Mouse (Mus musculus) neural tube, embryonic 13.5 days (tissue): Measurements from ENCODE around the gene Gm14085. TPM values are rescaled to one million over a fixed set of nuclear protein-coding genes. Genes with fewer than 3 reads are reported as not detected.
"Not testable (repeated sequence)": the region's sequence is repeated elsewhere in the genome, so short reads cannot be mapped to it uniquely, and the experiment has no call there.

Experiments used
- ATAC-seq: fragments of 200-750 bp; cut with Nextera tagmentation; 2 replicates; pipeline ENCODE4 v1.8.0; 2017; ENCODE audit warnings: low read depth, mild to moderate bottlenecking, moderate TSS enrichment, moderate library complexity
- H3K27ac ChIP-seq: fragments of 300-500 bp; sonication (generic); replicated peaks from 2 replicates; pipeline ENCODE4 v1.5.1; 2015; ENCODE audit warnings: moderate library complexity, mild to moderate bottlenecking, inconsistent platforms
- H3K27me3 ChIP-seq: fragments of 300-500 bp; sonication (generic); 2 replicates; pipeline ENCODE4 v1.6.1; 2015; ENCODE audit warnings: mild to moderate bottlenecking, inconsistent platforms
- H3K36me3 ChIP-seq: fragments of 300-500 bp; sonication (generic); 2 replicates; pipeline ENCODE4 v1.6.1; 2015; ENCODE audit warnings: mild to moderate bottlenecking, inconsistent platforms
- H3K4me1 ChIP-seq: fragments of 300-500 bp; sonication (generic); replicated peaks from 2 replicates; pipeline ENCODE4 v1.6.1; 2015; ENCODE audit warnings: inconsistent platforms
- H3K4me2 ChIP-seq: fragments of 300-500 bp; sonication (generic); 2 replicates; pipeline ENCODE4 v1.6.1; 2015; ENCODE audit warnings: inconsistent platforms, mild to moderate bottlenecking, moderate library complexity
- H3K4me3 ChIP-seq: fragments of 300-500 bp; sonication (generic); 2 replicates; pipeline ENCODE4 v1.5.1; 2015; ENCODE audit warnings: mild to moderate bottlenecking, inconsistent platforms
- H3K9ac ChIP-seq: fragments of 300-500 bp; sonication (generic); 2 replicates; pipeline ENCODE4 v1.6.1; 2015; ENCODE audit warnings: moderate library complexity, mild to moderate bottlenecking, inconsistent platforms
- H3K9me3 ChIP-seq: fragments of 300-500 bp; sonication (generic); 2 replicates; pipeline ENCODE4 v1.6.1; 2016; ENCODE audit warnings: inconsistent platforms
- WGBS: fragments of 180-500 bp; shearing (Covaris S2); methylation state at CpG from one replicate; pipeline ENCODE4 v1.1.7; 2015; 5-methylcytosine and 5-hydroxymethylcytosine counted together
- polyA plus RNA-seq: library from polyadenylated mRNA; unstranded; fragments of >200 nt; fragmentation: Nextera tagmentation; extraction: Ambion mirVana; gene quantifications from 2 replicates; pipeline ENCODE4 v1.2.1, GENCODE M21; 2015

The Gm14085 gene
- polyA plus RNA-seq, 1 experiment from 2014 or later: not detected

- ATAC-seq, H3K4me1 ChIP-seq, H3K27ac ChIP-seq, H3K9ac ChIP-seq, H3K4me3 ChIP-seq, H3K9me3 ChIP-seq, H3K4me2 ChIP-seq, H3K27me3 ChIP-seq, H3K36me3 ChIP-seq: not testable (repeated sequence)
These were observed 1.4 kb downstream of the Gm14085 start for GRCm38 (mm10) chr2:122486122-122486521.

GRCm38 (mm10) chr2:122486674-122487073, 1.9 kb downstream of the Gm14085 start:
- no peak overlapping the region for H3K27ac ChIP-seq
- no peaks in the 10 kb centered on the region for H3K9me3 ChIP-seq
- no peak overlapping the region for H3K4me2 ChIP-seq
- WGBS: 90% methylated on average over 2 of the region's 2 CpGs
- H3K4me3 ChIP-seq: no peak overlapping the region
- no peaks in the 10 kb centered on the region for H3K27me3 ChIP-seq
- H3K4me1 ChIP-seq: no peaks in the 10 kb centered on the region
- no peaks in the 10 kb centered on the region for H3K36me3 ChIP-seq
- H3K9ac ChIP-seq: no peak overlapping the region
- ATAC-seq: no peak

- WGBS: 100% methylated on average over 1 of the region's 1 CpGs
- H3K4me3 ChIP-seq, H3K27me3 ChIP-seq, H3K9ac ChIP-seq, H3K36me3 ChIP-seq, H3K9me3 ChIP-seq, H3K4me1 ChIP-seq, ATAC-seq, H3K4me2 ChIP-seq, H3K27ac ChIP-seq: not testable (repeated sequence)
These were observed 45.0 kb downstream of the Gm14085 start for GRCm38 (mm10) chr2:122529696-122530095.

GRCm38 (mm10) chr2:122531290-122531689, 46.5 kb downstream of the Gm14085 start:
- no peak overlapping the region for H3K9ac ChIP-seq
- no peaks in the 10 kb centered on the region for H3K27me3 ChIP-seq
- no peak overlapping the region for H3K4me2 ChIP-seq
- 0 out of 2 replicates have a peak overlapping the region, but pooled peaks have one; percentile 33 for H3K27ac ChIP-seq
- 70% methylated on average over 7 of the region's 7 CpGs for WGBS
- H3K36me3 ChIP-seq: no peaks in the 10 kb centered on the region
- H3K4me1 ChIP-seq: 0 out of 2 replicates have a peak, but pooled peaks cover 3% of the 10 kb centered on the region
- peak; percentile 59 for ATAC-seq
- no peaks in the 10 kb centered on the region for H3K9me3 ChIP-seq
- no peak overlapping the region for H3K4me3 ChIP-seq

GRCm38 (mm10) chr2:122531726-122532125, 47.0 kb downstream of the Gm14085 start:
- 0 out of 2 replicates have a peak, but pooled peaks cover 3% of the 10 kb centered on the region for H3K4me1 ChIP-seq
- no peaks in the 10 kb centered on the region for H3K9me3 ChIP-seq
- H3K9ac ChIP-seq: no peak overlapping the region
- H3K4me3 ChIP-seq: no peak overlapping the region
- H3K36me3 ChIP-seq: no peaks in the 10 kb centered on the region
- 64% methylated on average over 2 of the region's 2 CpGs for WGBS
- ATAC-seq: no peak
- no peaks in the 10 kb centered on the region for H3K27me3 ChIP-seq
- H3K27ac ChIP-seq: no peak overlapping the region
- no peak overlapping the region for H3K4me2 ChIP-seq

- H3K27me3 ChIP-seq: no peaks in the 10 kb centered on the region
- H3K4me3 ChIP-seq: no peak overlapping the region
- no peak overlapping the region for H3K4me2 ChIP-seq
- H3K9me3 ChIP-seq: no peaks in the 10 kb centered on the region
- 0 out of 2 replicates have a peak, but pooled peaks cover 3% of the 10 kb centered on the region for H3K4me1 ChIP-seq
- 0 out of 2 replicates have a peak overlapping the region, but pooled peaks have one; percentile 18 for H3K27ac ChIP-seq
- no peaks in the 10 kb centered on the region for H3K36me3 ChIP-seq
- 67% methylated on average over 2 of the region's 2 CpGs for whole genome bisulfite sequencing
- no peak overlapping the region for H3K9ac ChIP-seq
- 0 out of 2 replicates have a peak, but pooled peaks have one; percentile 40 for ATAC-seq
These were observed 47.5 kb downstream of the Gm14085 start for GRCm38 (mm10) chr2:122532136-122532801.

- Histone ChIP-seq H3K9me3 (no peaks in the 10 kb centered on the region), H3K4me3 (no peak overlapping the region), H3K9ac (no peak overlapping the region), H3K4me1 (0 out of 2 replicates have a peak, but pooled peaks cover 3% of the 10 kb centered on the region), H3K36me3 (no peaks in the 10 kb centered on the region), H3K27me3 (no peaks in the 10 kb centered on the region), H3K27ac (0 out of 2 replicates have a peak overlapping the region, but pooled peaks have one; percentile 18), H3K4me2 (no peak overlapping the region)
- 95% methylated on average over 2 of the region's 2 CpGs for WGBS
- no peak for ATAC-seq
These were observed 48.1 kb downstream of the Gm14085 start for GRCm38 (mm10) chr2:122532802-122533186.

GRCm38 (mm10) chr2:122533378-122533777, 48.6 kb downstream of the Gm14085 start:
- Histone ChIP-seq H3K4me1 (0 out of 2 replicates have a peak, but pooled peaks cover 3% of the 10 kb centered on the region), H3K4me2 (no peak overlapping the region), H3K9me3 (no peaks in the 10 kb centered on the region), H3K9ac (no peak overlapping the region), H3K27ac (no peak overlapping the region), H3K4me3 (no peak overlapping the region), H3K27me3 (no peaks in the 10 kb centered on the region), H3K36me3 (no peaks in the 10 kb centered on the region)
- 80% methylated on average over 2 of the region's 2 CpGs for WGBS
- no peak for ATAC-seq

GRCm38 (mm10) chr2:122534671-122535070, 49.9 kb downstream of the Gm14085 start:
- Histone ChIP-seq H3K36me3 (no peaks in the 10 kb centered on the region), H3K27me3 (no peaks in the 10 kb centered on the region), H3K9ac (no peak overlapping the region), H3K4me3 (no peak overlapping the region), H3K27ac (no peak overlapping the region), H3K4me2 (no peak overlapping the region), H3K9me3 (no peaks in the 10 kb centered on the region), H3K4me1 (0 out of 2 replicates have a peak, but pooled peaks cover 3% of the 10 kb centered on the region)
- 84% methylated on average over 2 of the region's 2 CpGs for WGBS
- no peak for ATAC-seq

- H3K27me3 ChIP-seq: no peaks in the 10 kb centered on the region
- no peak overlapping the region for H3K27ac ChIP-seq
- no peaks in the 10 kb centered on the region for H3K4me1 ChIP-seq
- no peak overlapping the region for H3K9ac ChIP-seq
- no peak for ATAC-seq
- 27% methylated on average over 2 of the region's 2 CpGs for WGBS
- H3K36me3 ChIP-seq: no peaks in the 10 kb centered on the region
- H3K4me3 ChIP-seq: no peak overlapping the region
- H3K9me3 ChIP-seq: no peaks in the 10 kb centered on the region
- no peak overlapping the region for H3K4me2 ChIP-seq
These were observed 73.6 kb downstream of the Gm14085 start for GRCm38 (mm10) chr2:122558317-122558716.

GRCm38 (mm10) chr2:122561221-122561620, 76.5 kb downstream of the Gm14085 start:
- Histone ChIP-seq H3K9ac (no peak overlapping the region), H3K9me3 (no peaks in the 10 kb centered on the region), H3K4me2 (no peak overlapping the region), H3K4me3 (no peak overlapping the region), H3K27me3 (no peaks in the 10 kb centered on the region), H3K4me1 (no peaks in the 10 kb centered on the region), H3K27ac (no peak overlapping the region), H3K36me3 (no peaks in the 10 kb centered on the region)
- ATAC-seq: no peak
- WGBS: 92% methylated on average over 5 of the region's 5 CpGs

- no peak overlapping the region for H3K4me3 ChIP-seq
- no peaks in the 10 kb centered on the region for H3K4me1 ChIP-seq
- no peak for ATAC-seq
- no peaks in the 10 kb centered on the region for H3K9me3 ChIP-seq
- H3K27me3 ChIP-seq: no peaks in the 10 kb centered on the region
- no peaks in the 10 kb centered on the region for H3K36me3 ChIP-seq
- H3K4me2 ChIP-seq: no peak overlapping the region
- no peak overlapping the region for H3K27ac ChIP-seq
- H3K9ac ChIP-seq: no peak overlapping the region
- 96% methylated on average over 1 of the region's 1 CpGs for WGBS
These were observed 77.5 kb downstream of the Gm14085 start for GRCm38 (mm10) chr2:122562251-122562650.

GRCm38 (mm10) chr2:122569439-122569838, 84.7 kb downstream of the Gm14085 start:
- no peaks in the 10 kb centered on the region for H3K27me3 ChIP-seq
- no peak overlapping the region for H3K9ac ChIP-seq
- no peak overlapping the region for H3K4me2 ChIP-seq
- WGBS: 17% methylated on average over 3 of the region's 3 CpGs
- H3K27ac ChIP-seq: no peak overlapping the region
- H3K4me1 ChIP-seq: no peaks in the 10 kb centered on the region
- no peak overlapping the region for H3K4me3 ChIP-seq
- no peak for ATAC-seq
- H3K9me3 ChIP-seq: no peaks in the 10 kb centered on the region
- H3K36me3 ChIP-seq: no peaks in the 10 kb centered on the region
